8 mouse cellular contexts compared by ENCODE assay signal in the genomic region with DNA sequence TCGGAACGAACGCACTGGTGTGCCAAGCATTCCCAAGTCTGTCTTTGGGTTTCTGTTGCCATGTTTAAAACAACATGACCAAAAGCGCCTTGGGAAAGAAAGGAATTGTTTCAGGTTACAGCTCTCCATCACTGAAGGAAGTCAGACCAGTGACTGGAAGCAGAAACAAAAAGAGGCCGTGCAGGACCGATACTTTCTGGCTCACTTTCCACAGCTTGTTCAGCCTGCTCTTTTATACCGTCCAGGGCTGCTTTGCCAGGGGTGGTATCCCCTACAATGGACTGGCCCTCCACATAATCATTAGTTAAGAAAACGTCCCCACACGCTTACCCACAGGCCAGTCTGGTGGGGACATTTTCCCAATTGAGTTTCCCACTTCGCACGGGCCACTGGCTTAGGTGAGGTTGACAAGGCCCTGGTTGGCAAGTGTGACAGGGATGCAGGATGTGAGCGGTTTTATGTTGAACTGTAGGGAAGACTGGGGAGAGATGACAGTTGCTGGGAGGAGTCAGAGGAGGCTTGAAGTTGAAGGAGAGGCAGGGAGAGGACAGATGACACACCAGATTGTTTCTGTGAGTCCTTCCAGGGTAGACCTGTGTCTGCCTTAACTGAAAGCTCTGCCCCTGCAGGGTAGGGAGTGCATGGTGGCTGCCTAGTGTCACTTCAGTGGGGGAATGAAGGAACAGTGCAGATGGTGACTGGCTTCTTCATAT. TPM values are rescaled to one million over a fixed set of nuclear protein-coding genes. Genes with fewer than 3 reads are reported as not detected.
DNase-seq lines count a peak whose midpoint lies in the region; ATAC-seq and TF ChIP-seq lines count a peak whose summit lies in the region.

No protein-coding gene starts in this region.

- 5% methylated on average over 12 of the region's 12 CpGs for WGBS in embryonic facial prominence, embryonic 14.5 days
- WGBS in limb, embryonic 10.5 days, result 19% methylated on average over 12 of the region's 12 CpGs
- 12% methylated on average over 12 of the region's 12 CpGs for WGBS in neural tube, embryonic 15.5 days

- peaks cover 12% of the 10 kb centered on the region for H3K4me1 ChIP-seq in embryonic facial prominence, embryonic 14.5 days (ENCODE audit: control insufficient read depth, insufficient read depth, low read length)
- peaks cover 37% of the 10 kb centered on the region for H3K4me1 ChIP-seq in limb, embryonic 10.5 days
- H3K4me1 ChIP-seq in neural tube, embryonic 15.5 days, result peaks cover 30% of the 10 kb centered on the region

- intact Hi-C loops in gastrocnemius, adult 2 months (cut with DNase I), result no loop called here

- peak overlapping the region; percentile 95 for H3K9ac ChIP-seq in embryonic facial prominence, embryonic 14.5 days (ENCODE audit: low read depth, low read length)
- peak overlapping the region; percentile 96 for H3K9ac ChIP-seq in neural tube, embryonic 15.5 days (replicated peaks)

- DNase-seq in gastrocnemius, adult 2 months, result no peak
- DNase-seq in gastrocnemius, postnatal 25 days, result no peak
- DNase-seq in A20 (ENCODE audit: low read depth, low spot score), result peak; percentile 56
- DNase-seq in embryonic facial prominence, embryonic 14.5 days (ENCODE audit: low spot score), result no peak
- DNase-seq in limb, embryonic 10.5 days (ENCODE audit: low spot score), result no peak
- no peak for DNase-seq in adrenal gland, adult 2 months
- DNase-seq in kidney, adult 11 months, result no peak

- H3K27ac ChIP-seq in gastrocnemius, adult 2 months, result peak overlapping the region; percentile 99
- H3K27ac ChIP-seq in embryonic facial prominence, embryonic 14.5 days (replicated peaks; ENCODE audit: low read depth, low read length), result peak overlapping the region; percentile 98
- peak overlapping the region; percentile 94 for H3K27ac ChIP-seq in limb, embryonic 10.5 days
- H3K27ac ChIP-seq in neural tube, embryonic 15.5 days (replicated peaks), result peak overlapping the region; percentile 95

- H3K36me3 ChIP-seq in embryonic facial prominence, embryonic 14.5 days (ENCODE audit: control insufficient read depth, insufficient read depth, low read length), result peaks cover 53% of the 10 kb centered on the region
- peaks cover 66% of the 10 kb centered on the region for H3K36me3 ChIP-seq in limb, embryonic 10.5 days
- peaks cover 26% of the 10 kb centered on the region for H3K36me3 ChIP-seq in neural tube, embryonic 15.5 days

- no peaks in the 10 kb centered on the region for H3K27me3 ChIP-seq in embryonic facial prominence, embryonic 14.5 days (replicated peaks; ENCODE audit: control insufficient read depth, insufficient read depth, low read length)
- no peaks in the 10 kb centered on the region for H3K27me3 ChIP-seq in limb, embryonic 10.5 days (ENCODE audit: low read depth, poor library complexity, severe bottlenecking)
- H3K27me3 ChIP-seq in neural tube, embryonic 15.5 days (replicated peaks), result no peaks in the 10 kb centered on the region

- H3K4me3 ChIP-seq in gastrocnemius, adult 2 months, result peak overlapping the region; percentile 96
- H3K4me3 ChIP-seq in embryonic facial prominence, embryonic 14.5 days (ENCODE audit: low read depth, low read length), result peak overlapping the region; percentile 88
- H3K4me3 ChIP-seq in limb, embryonic 10.5 days, result peak overlapping the region; percentile 84
- H3K4me3 ChIP-seq in neural tube, embryonic 15.5 days (replicated peaks), result peak overlapping the region; percentile 91

- H3K4me2 ChIP-seq in embryonic facial prominence, embryonic 14.5 days (ENCODE audit: low read depth, low read length), result peak overlapping the region; percentile 99
- H3K4me2 ChIP-seq in neural tube, embryonic 15.5 days, result peak overlapping the region; percentile 99

- no peak for TF ChIP-seq CTCF in gastrocnemius, adult 2 months (IDR thresholded peaks at IDR 0.05)

- no peaks in the 10 kb centered on the region for H3K9me3 ChIP-seq in embryonic facial prominence, embryonic 14.5 days (ENCODE audit: control insufficient read depth, low read length)
- no peaks in the 10 kb centered on the region for H3K9me3 ChIP-seq in limb, embryonic 10.5 days (replicated peaks)
- H3K9me3 ChIP-seq in neural tube, embryonic 15.5 days (replicated peaks), result no peaks in the 10 kb centered on the region

- no peak for ATAC-seq in embryonic facial prominence, embryonic 14.5 days (ENCODE audit: low read depth)
- no peak for ATAC-seq in neural tube, embryonic 15.5 days (ENCODE audit: low FRiP score)

RNA-seq across cellular contexts. Expression of a gene that starts 1.5 kb away (rescaled TPM):
- 10 to 100 TPM; 31.0 to 35.2 TPM for total RNA-seq in gastrocnemius, adult 2 months (2021)
- 10 to 100 TPM; 29.4 to 31.2 TPM for total RNA-seq in gastrocnemius, postnatal 25 days (2021)
- 80.3 and 87.7 TPM in 2 replicates for polyA plus RNA-seq in embryonic facial prominence, embryonic 14.5 days (2014; fragmentation: Nextera tagmentation; extraction: Ambion mirVana)
- polyA plus RNA-seq in limb, embryonic 10.5 days (2016; fragmentation: Nextera tagmentation; extraction: Ambion mirVana), result 222 and 267 TPM in 2 replicates
- 57.8 and 83.6 TPM in 2 replicates for polyA plus RNA-seq in neural tube, embryonic 15.5 days (2015; fragmentation: Nextera tagmentation; extraction: Ambion mirVana)
- total RNA-seq in adrenal gland, adult 2 months (2021), result 10 to 100 TPM; 57.9 to 60.2 TPM
- polyA plus RNA-seq in adrenal gland, adult 2 months (2012; rRNA removed), result 178 and 214 TPM in 2 replicates

RNA-seq across cellular contexts. Expression of a gene that starts 14.1 kb away (rescaled TPM):
- 10 to 100 TPM in 1 of 2 experiments, 1 to 10 TPM in 1; 7.8 to 14.4 TPM for total RNA-seq in gastrocnemius, adult 2 months (2021)
- 1 to 10 TPM; 9.0 to 9.6 TPM for total RNA-seq in gastrocnemius, postnatal 25 days (2021)
- polyA plus RNA-seq in embryonic facial prominence, embryonic 14.5 days (2014; fragmentation: Nextera tagmentation; extraction: Ambion mirVana), result 0.07 and 0.20 TPM in 2 replicates
- 0.15 and 0.23 TPM in 2 replicates for polyA plus RNA-seq in limb, embryonic 10.5 days (2016; fragmentation: Nextera tagmentation; extraction: Ambion mirVana)
- 0.19 and 0.34 TPM in 2 replicates for polyA plus RNA-seq in neural tube, embryonic 15.5 days (2015; fragmentation: Nextera tagmentation; extraction: Ambion mirVana)
- under 1 TPM; 0.26 to 0.55 TPM for total RNA-seq in adrenal gland, adult 2 months (2021)
- 0.97 and 1.8 TPM in 2 replicates for polyA plus RNA-seq in adrenal gland, adult 2 months (2012; rRNA removed)

RNA-seq across cellular contexts. Expression of a gene that starts 20.6 kb away (rescaled TPM):
- 10 to 100 TPM; 15.2 to 17.0 TPM for total RNA-seq in gastrocnemius, adult 2 months (2021)
- 10 to 100 TPM; 15.0 to 15.4 TPM for total RNA-seq in gastrocnemius, postnatal 25 days (2021)
- 151 and 159 TPM in 2 replicates for polyA plus RNA-seq in embryonic facial prominence, embryonic 14.5 days (2014; fragmentation: Nextera tagmentation; extraction: Ambion mirVana)
- polyA plus RNA-seq in limb, embryonic 10.5 days (2016; fragmentation: Nextera tagmentation; extraction: Ambion mirVana), result 320 and 365 TPM in 2 replicates
- 97.9 and 120 TPM in 2 replicates for polyA plus RNA-seq in neural tube, embryonic 15.5 days (2015; fragmentation: Nextera tagmentation; extraction: Ambion mirVana)
- 10 to 100 TPM; 32.9 to 45.8 TPM for total RNA-seq in adrenal gland, adult 2 months (2021)
- 82.4 and 84.8 TPM in 2 replicates for polyA plus RNA-seq in adrenal gland, adult 2 months (2012; rRNA removed)

RNA-seq across cellular contexts. Expression of a gene that starts 25.5 kb away (rescaled TPM):
- not detected for total RNA-seq in gastrocnemius, adult 2 months (2021)
- under 1 TPM in 1 of 2 experiments, not detected in 1; 0.31 TPM for total RNA-seq in gastrocnemius, postnatal 25 days (2021)
- polyA plus RNA-seq in embryonic facial prominence, embryonic 14.5 days (2014; fragmentation: Nextera tagmentation; extraction: Ambion mirVana), result 12.2 and 16.5 TPM in 2 replicates
- 1.2 and 1.4 TPM in 2 replicates for polyA plus RNA-seq in limb, embryonic 10.5 days (2016; fragmentation: Nextera tagmentation; extraction: Ambion mirVana)
- polyA plus RNA-seq in neural tube, embryonic 15.5 days (2015; fragmentation: Nextera tagmentation; extraction: Ambion mirVana), result 1.8 and 6.2 TPM in 2 replicates
- under 1 TPM in 1 of 2 experiments, not detected in 1; 0.79 TPM for total RNA-seq in adrenal gland, adult 2 months (2021)
- 0.83 and 2.0 TPM in 2 replicates for polyA plus RNA-seq in adrenal gland, adult 2 months (2012; rRNA removed)

RNA-seq across cellular contexts. Expression of a gene that starts 29.8 kb away (rescaled TPM):
- 10 to 100 TPM; 14.9 to 31.2 TPM for total RNA-seq in gastrocnemius, adult 2 months (2021)
- 10 to 100 TPM; 21.5 to 31.8 TPM for total RNA-seq in gastrocnemius, postnatal 25 days (2021)
- polyA plus RNA-seq in embryonic facial prominence, embryonic 14.5 days (2014; fragmentation: Nextera tagmentation; extraction: Ambion mirVana), result 0.99 and 1.0 TPM in 2 replicates
- 0.58 and 0.85 TPM in 2 replicates for polyA plus RNA-seq in limb, embryonic 10.5 days (2016; fragmentation: Nextera tagmentation; extraction: Ambion mirVana)
- 1.4 and 1.5 TPM in 2 replicates for polyA plus RNA-seq in neural tube, embryonic 15.5 days (2015; fragmentation: Nextera tagmentation; extraction: Ambion mirVana)
- under 1 TPM; 0.28 to 0.29 TPM for total RNA-seq in adrenal gland, adult 2 months (2021)
- 0.11 and 0.17 TPM in 2 replicates for polyA plus RNA-seq in adrenal gland, adult 2 months (2012; rRNA removed)
